Mouse (Mus musculus) hindbrain, embryonic 14.5 days (tissue): Measurements from ENCODE around the gene Sgpp2. TPM values are rescaled to one million over a fixed set of nuclear protein-coding genes. Genes with fewer than 3 reads are reported as not detected.
A peak's percentile ranks its signal among the peaks of the same experiment; 100 is the strongest.

ENCODE experiments used
- ATAC-seq: fragments of 200-750 bp; cut with Nextera tagmentation; 2 replicates; pipeline ENCODE4 v1.8.0; 2017; ENCODE audit warnings: moderate number of reproducible peaks, mild to moderate bottlenecking, moderate TSS enrichment, moderate library complexity; ENCODE audit not compliant: low FRiP score
- DNase-seq: peaks from one replicate; pipeline ENCODE4 v3.0.0-alpha.2; 2015; ENCODE audit warnings: low spot score
- H3K27ac ChIP-seq: fragments of 300-500 bp; sonication (generic); 2 replicates; pipeline ENCODE4 v1.5.1; 2014; ENCODE audit warnings: mild to moderate bottlenecking, moderate library complexity
- H3K27me3 ChIP-seq: fragments of 300-500 bp; sonication (generic); 2 replicates; pipeline ENCODE4 v1.6.1; 2014; ENCODE audit warnings: mild to moderate bottlenecking, low read length, mixed read lengths; ENCODE audit not compliant: control insufficient read depth, insufficient read depth
- H3K36me3 ChIP-seq: fragments of 300-500 bp; sonication (generic); replicated peaks from 2 replicates; pipeline ENCODE4 v1.6.1; 2014; ENCODE audit not compliant: control insufficient read depth, insufficient read depth
- H3K4me1 ChIP-seq: fragments of 300-500 bp; sonication (generic); replicated peaks from 2 replicates; pipeline ENCODE4 v1.6.1; 2014; ENCODE audit warnings: antibody characterized with exemption, low read length, mixed read lengths; ENCODE audit not compliant: control insufficient read depth, insufficient read depth
- H3K4me2 ChIP-seq: fragments of 300-500 bp; sonication (generic); replicated peaks from 2 replicates; pipeline ENCODE4 v1.6.1; 2014; ENCODE audit warnings: mild to moderate bottlenecking, moderate library complexity
- H3K4me3 ChIP-seq: fragments of 300-500 bp; sonication (generic); replicated peaks from 2 replicates; pipeline ENCODE4 v1.5.1; 2014; ENCODE audit warnings: mild to moderate bottlenecking, low read length
- H3K9ac ChIP-seq: fragments of 300-500 bp; sonication (generic); 2 replicates; pipeline ENCODE4 v1.6.1; 2014
- H3K9me3 ChIP-seq: fragments of 300-500 bp; sonication (generic); 2 replicates; pipeline ENCODE4 v1.6.1; 2016; ENCODE audit warnings: low read length; ENCODE audit not compliant: control insufficient read depth
- WGBS: fragments of 180-500 bp; shearing (Covaris S2); extraction: QIAGEN DNeasy Blood & Tissue Kit; methylation state at CpG from one replicate; pipeline ENCODE4 v1.1.7; 2014; 5-methylcytosine and 5-hydroxymethylcytosine counted together
- polyA plus RNA-seq: library from polyadenylated mRNA; unstranded; fragments of >200 nt; fragmentation: Nextera tagmentation; extraction: Ambion mirVana; gene quantifications from 2 replicates; pipeline ENCODE4 v1.2.1, GENCODE M21; 2014

Gene Sgpp2
- polyA plus RNA-seq, 1 experiment from 2014 or later = 1.9 TPM

DNA sequence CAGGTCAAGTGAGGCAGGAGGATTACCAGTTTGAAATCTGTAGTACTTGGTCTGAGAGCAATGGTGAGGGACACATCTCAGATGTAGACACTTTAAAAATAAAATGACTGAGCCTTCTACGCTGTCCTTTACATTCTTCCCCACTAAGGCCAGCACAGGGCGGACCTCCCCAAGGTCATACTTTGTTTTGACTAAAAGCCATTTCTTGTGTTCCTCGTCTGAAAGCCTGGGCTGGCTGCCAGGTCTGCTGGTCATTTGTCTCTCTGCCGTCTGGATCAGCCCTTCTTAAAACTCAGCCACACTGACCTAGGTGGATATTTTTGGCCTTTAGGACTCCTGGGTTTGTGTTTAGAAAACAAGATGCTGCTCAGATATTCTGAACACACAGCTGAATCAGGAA lies 45.0 kb downstream of the Sgpp2 start:
- Histone ChIP-seq H3K27me3 (no peaks in the 10 kb centered on the region), H3K9ac (no peak overlapping the region), H3K36me3 (no peaks in the 10 kb centered on the region), H3K4me1 (no peaks in the 10 kb centered on the region), H3K27ac (no peak overlapping the region), H3K9me3 (no peaks in the 10 kb centered on the region), H3K4me3 (no peak overlapping the region), H3K4me2 (no peak overlapping the region)
- ATAC-seq = no peak
- 40% methylated on average over 4 of the region's 4 CpGs for WGBS
- DNase-seq = no peak

- WGBS = 92% methylated on average over 4 of the region's 4 CpGs
- H3K9me3 ChIP-seq = no peaks in the 10 kb centered on the region
- H3K4me2 ChIP-seq = no peak overlapping the region
- H3K27me3 ChIP-seq = no peaks in the 10 kb centered on the region
- no peak overlapping the region for H3K4me3 ChIP-seq
- no peaks in the 10 kb centered on the region for H3K4me1 ChIP-seq
- DNase-seq = no peak
- H3K36me3 ChIP-seq = no peaks in the 10 kb centered on the region
- H3K27ac ChIP-seq = no peak overlapping the region
- no peak overlapping the region for H3K9ac ChIP-seq
- ATAC-seq = no peak
Measured at GRCm38 (mm10) chr1:78357415-78357814, 47.3 kb downstream of the Sgpp2 start.

DNA sequence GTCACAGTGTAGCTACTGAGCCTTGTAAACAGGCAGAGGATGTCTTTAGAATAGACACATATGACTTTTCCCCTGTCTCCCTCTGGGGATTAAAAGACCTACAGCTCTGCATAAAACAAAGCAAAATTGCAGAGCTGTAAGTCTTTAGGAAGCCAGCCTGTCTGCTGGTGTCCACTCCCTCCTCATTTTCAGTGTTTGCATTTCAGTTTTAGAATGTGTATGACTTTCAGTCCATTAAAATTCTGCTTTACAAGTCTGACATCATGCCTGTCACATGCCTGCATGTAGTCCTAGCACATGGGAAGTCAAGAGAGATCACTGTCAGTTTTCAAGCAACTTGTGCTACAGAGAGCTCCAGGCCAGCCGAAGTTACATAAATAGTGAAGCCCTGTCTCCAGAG lies 47.7 kb downstream of the Sgpp2 start:
- WGBS = 81% methylated on average over 1 of the region's 1 CpGs
- DNase-seq = no peak

DNA sequence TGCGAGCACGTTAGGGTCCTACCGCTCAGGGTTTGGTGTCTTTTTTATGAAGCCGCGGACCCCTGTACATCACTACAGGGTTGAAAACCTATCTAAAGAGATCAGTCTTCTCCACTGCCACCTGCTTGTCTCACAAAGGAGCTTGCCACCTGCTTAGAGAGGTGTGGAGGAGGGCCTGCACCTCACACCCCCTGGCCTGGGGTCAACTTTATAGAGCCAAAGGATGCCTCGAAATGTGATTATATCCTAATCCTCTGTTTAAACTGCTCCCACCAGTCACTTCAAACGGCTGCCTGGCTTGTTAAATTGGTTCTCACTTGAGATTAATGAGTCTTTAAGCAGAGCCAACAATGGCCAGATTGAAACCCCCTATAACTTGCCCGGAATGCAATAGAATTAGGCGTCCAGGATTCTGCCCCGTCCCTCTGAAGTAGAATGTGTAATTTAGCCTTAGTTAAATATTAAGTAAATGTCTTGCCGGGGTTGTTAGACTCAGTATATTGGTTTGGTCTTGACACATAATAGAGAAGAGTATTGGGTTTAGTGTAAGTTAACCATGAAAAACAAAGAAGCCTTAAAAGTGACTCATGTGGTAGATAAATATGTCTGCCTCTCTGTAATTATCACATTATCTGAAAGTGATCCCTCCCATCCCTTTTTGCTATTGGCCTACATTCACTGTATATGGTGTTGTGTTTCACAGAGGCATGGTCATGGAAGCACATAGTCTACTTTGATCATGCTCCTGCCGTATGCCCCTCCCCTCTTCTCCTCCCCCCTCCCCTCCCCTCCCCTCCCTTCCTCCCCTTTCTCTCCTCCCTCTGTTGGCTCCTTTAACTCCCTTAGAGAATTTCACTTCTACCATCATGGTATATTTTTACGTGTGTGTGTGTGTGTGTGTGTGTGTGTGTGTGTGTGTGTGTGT lies 54.1 kb downstream of the Sgpp2 start:
- no peak overlapping the region for H3K9ac ChIP-seq

More for the DNA sequence above, 47.7 kb downstream of the Sgpp2 start:
- Histone ChIP-seq H3K36me3 (no peaks in the 10 kb centered on the region), H3K9ac (no peak overlapping the region), H3K4me3 (no peak overlapping the region), H3K4me1 (no peaks in the 10 kb centered on the region), H3K4me2 (no peak overlapping the region), H3K27ac (no peak overlapping the region), H3K9me3 (no peaks in the 10 kb centered on the region), H3K27me3 (no peaks in the 10 kb centered on the region)
- no peak for ATAC-seq

DNA sequence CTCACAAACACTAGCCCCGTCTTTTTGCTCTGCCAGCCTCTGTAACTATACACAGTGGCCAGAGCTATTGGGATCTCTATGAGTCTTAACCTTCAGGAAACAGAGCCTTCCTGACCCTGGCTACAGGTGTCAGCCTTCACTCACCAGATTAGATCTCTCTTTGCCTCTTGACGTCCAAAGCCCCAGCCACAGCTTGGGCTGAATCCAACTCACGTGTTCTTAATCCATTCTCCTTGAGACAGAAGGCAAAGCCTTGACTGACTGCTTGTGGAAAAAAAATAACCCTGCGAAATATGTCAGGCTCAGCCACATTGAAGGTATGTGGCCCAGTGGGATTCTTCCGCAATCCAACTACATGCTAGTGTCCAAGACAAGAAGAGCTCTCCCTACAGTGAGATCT lies 57.7 kb downstream of the Sgpp2 start:
- no peak for DNase-seq
- no peaks in the 10 kb centered on the region for H3K36me3 ChIP-seq
- H3K27me3 ChIP-seq = no peaks in the 10 kb centered on the region
- H3K9me3 ChIP-seq = peaks cover 6% of the 10 kb centered on the region; the same call in 1 of the 2 replicates
- ATAC-seq = no peak
- H3K27ac ChIP-seq = no peak overlapping the region
- H3K4me2 ChIP-seq = no peak overlapping the region
- H3K4me1 ChIP-seq = no peaks in the 10 kb centered on the region
- H3K4me3 ChIP-seq = no peak overlapping the region
- 66% methylated on average over 5 of the region's 5 CpGs for WGBS
- no peak overlapping the region for H3K9ac ChIP-seq

More for the DNA sequence above, 54.1 kb downstream of the Sgpp2 start:
- Histone ChIP-seq H3K4me2 (no peak overlapping the region), H3K36me3 (no peaks in the 10 kb centered on the region), H3K27ac (no peak overlapping the region), H3K4me3 (no peak overlapping the region), H3K9me3 (no peaks in the 10 kb centered on the region), H3K27me3 (no peaks in the 10 kb centered on the region), H3K4me1 (no peaks in the 10 kb centered on the region)
- no peak for DNase-seq
- no peak for ATAC-seq
- WGBS = 59% methylated on average over 13 of the region's 13 CpGs

DNA sequence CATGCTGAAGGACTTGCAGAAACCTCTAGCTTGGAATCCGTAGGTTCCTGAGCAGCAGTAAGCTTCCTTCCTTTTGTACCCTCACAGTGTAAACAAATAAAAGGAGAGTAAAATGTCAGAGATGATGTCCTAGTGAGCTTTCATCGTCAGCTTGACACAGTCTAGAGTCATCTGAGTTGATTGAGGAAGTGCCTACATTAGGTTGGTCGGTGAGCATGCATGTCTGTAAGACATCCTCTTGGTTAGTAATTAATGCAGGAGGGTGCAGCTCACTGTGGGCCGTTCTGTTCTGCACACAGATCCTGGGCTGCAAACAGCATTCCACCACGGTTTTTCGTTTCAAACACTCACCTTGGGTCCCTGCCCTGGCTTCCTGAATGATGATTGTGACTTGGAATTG lies 60.0 kb downstream of the Sgpp2 start:
- H3K4me3 ChIP-seq = no peak overlapping the region
- no peaks in the 10 kb centered on the region for H3K36me3 ChIP-seq
- no peak for ATAC-seq
- no peak for DNase-seq
- H3K9ac ChIP-seq = no peak overlapping the region
- 76% methylated on average over 6 of the region's 6 CpGs for WGBS
- no peaks in the 10 kb centered on the region for H3K4me1 ChIP-seq
- no peak overlapping the region for H3K4me2 ChIP-seq
- H3K27me3 ChIP-seq = no peaks in the 10 kb centered on the region
- H3K9me3 ChIP-seq = peaks cover 11% of the 10 kb centered on the region; the same call in 1 of the 2 replicates
- H3K27ac ChIP-seq = no peak overlapping the region

DNA sequence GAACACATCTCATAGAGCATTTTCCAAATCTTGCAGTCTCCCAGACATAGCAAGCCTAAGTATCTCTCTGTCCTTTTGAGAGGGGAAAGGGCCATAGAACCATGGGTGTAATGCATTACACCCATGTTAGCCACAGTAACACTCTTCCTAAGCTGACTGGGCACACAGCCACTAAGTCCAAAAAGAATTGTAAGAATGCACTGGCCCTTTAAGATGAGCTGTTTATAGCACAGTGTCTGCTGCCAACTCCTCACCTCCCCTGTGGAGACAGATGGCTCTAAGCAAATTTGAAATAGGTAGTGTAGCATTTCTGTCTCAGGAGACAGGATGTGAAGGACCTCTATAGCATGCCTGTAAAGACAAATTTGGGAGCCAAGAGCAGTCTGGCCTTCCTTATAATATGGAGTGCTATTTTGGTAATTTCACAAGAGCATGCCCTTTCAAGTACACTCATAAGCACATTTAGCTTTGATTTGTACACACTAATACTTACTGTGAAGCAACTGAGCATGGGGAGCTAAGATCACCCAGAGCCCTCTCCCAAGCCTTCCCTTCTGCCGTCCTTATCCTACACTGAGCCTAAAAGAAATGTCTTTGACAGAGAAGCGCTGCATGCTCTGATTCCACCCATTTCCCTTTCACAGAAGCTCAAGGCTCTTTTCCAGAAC lies 61.6 kb downstream of the Sgpp2 start:
- peak; percentile 49 for DNase-seq
- H3K27me3 ChIP-seq = no peaks in the 10 kb centered on the region
- no peak overlapping the region for H3K9ac ChIP-seq
- peaks cover 11% of the 10 kb centered on the region; the same call in 1 of the 2 replicates for H3K9me3 ChIP-seq
- no peak overlapping the region for H3K4me3 ChIP-seq
- H3K4me2 ChIP-seq = no peak overlapping the region
- H3K36me3 ChIP-seq = no peaks in the 10 kb centered on the region
- no peak overlapping the region for H3K27ac ChIP-seq
- ATAC-seq = peak; percentile 51; the same call in 1 of the 2 replicates
- no peaks in the 10 kb centered on the region for H3K4me1 ChIP-seq
- 85% methylated on average over 2 of the region's 2 CpGs for WGBS

- 91% methylated on average over 9 of the region's 9 CpGs for WGBS
- ATAC-seq (no peak), DNase-seq (no peak)
- H3K4me3 ChIP-seq = no peak overlapping the region
- H3K9ac ChIP-seq = no peak overlapping the region
- H3K4me1 ChIP-seq = no peaks in the 10 kb centered on the region
- no peaks in the 10 kb centered on the region for H3K36me3 ChIP-seq
- H3K27me3 ChIP-seq = no peaks in the 10 kb centered on the region
- H3K9me3 ChIP-seq = peaks cover 11% of the 10 kb centered on the region; the same call in 1 of the 2 replicates
- H3K4me2 ChIP-seq = no peak overlapping the region
- H3K27ac ChIP-seq = no peak overlapping the region
Measured at GRCm38 (mm10) chr1:78372316-78372715, 62.2 kb downstream of the Sgpp2 start.

GRCm38 (mm10) chr1:78373836-78374235 lies 63.7 kb downstream of the Sgpp2 start:
- Histone ChIP-seq H3K4me3 (no peak overlapping the region), H3K4me2 (no peak overlapping the region), H3K27me3 (no peaks in the 10 kb centered on the region), H3K9me3 (peaks cover 11% of the 10 kb centered on the region; the same call in 1 of the 2 replicates), H3K9ac (no peak overlapping the region), H3K27ac (no peak overlapping the region), H3K36me3 (no peaks in the 10 kb centered on the region), H3K4me1 (no peaks in the 10 kb centered on the region)
- 89% methylated on average over 5 of the region's 5 CpGs for WGBS
- DNase-seq (no peak), ATAC-seq (no peak)
